Mouse (Mus musculus) 416B (cell line): ENCODE measurements around the gene Arhgap29.

Source experiments
- DNase-seq: peaks from one replicate; pipeline ENCODE4 v3.0.0; 2011; ENCODE audit warnings: low read depth

Gene Arhgap29

GRCm38 (mm10) chr3:121941204-121941745 lies 11.1 kb upstream of the Arhgap29 start:
- DNase-seq: no peak

- DNase-seq: no peak
Measured at GRCm38 (mm10) chr3:121945957-121946356, 6.4 kb upstream of the Arhgap29 start.

GRCm38 (mm10) chr3:121946765-121947164 lies 5.6 kb upstream of the Arhgap29 start:
- no peak for DNase-seq

GRCm38 (mm10) chr3:121950139-121950538 lies 2.2 kb upstream of the Arhgap29 start:
- no peak for DNase-seq

GRCm38 (mm10) chr3:121951116-121951515 lies 1.2 kb upstream of the Arhgap29 start:
- no peak for DNase-seq

- no peak for DNase-seq
Measured at GRCm38 (mm10) chr3:121953049-121953432, 700 bp downstream of the Arhgap29 start.

DNA sequence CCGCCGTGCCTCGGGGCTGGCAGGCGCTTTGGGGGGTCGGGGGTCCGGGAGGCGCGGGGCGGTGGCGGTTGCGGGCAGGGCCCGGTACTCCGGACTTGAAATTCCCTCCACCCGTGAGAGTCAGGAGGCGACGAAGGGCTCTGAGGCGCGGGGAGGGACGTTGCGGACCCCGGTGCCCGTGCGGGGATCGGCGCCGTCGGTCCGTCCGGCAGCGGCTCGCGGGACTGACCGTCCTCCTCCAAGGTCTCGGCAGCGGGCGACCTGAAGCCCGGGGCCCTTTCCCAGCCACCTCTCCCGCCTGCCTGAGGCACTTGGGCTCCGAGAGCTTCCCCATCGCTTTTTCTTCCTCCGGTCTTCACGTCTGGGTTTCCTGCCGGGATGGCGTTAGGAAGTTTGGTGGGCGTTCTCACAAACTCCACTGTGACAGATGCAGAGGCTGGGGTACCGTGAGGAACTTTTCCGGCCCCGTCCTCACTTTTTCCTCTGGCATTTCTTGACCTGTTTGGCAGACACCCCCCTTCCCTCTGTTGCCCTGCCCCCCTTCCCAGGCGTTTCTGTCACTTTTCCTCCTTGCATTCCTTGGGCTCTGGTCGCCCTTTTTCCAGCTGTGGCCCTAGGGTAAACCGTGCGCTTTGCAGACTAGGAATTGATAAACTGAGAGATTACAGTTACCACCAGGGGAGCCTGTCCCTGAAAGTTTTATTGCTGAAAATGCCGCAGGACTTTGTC lies 1.3 kb downstream of the Arhgap29 start:
- DNase-seq: no peak

- no peak for DNase-seq
Measured at GRCm38 (mm10) chr3:121954421-121954820, 2.1 kb downstream of the Arhgap29 start.

GRCm38 (mm10) chr3:121955527-121955926 lies 3.2 kb downstream of the Arhgap29 start:
- no peak for DNase-seq

- DNase-seq: peak; percentile 19
Measured at GRCm38 (mm10) chr3:121956789-121957188, 4.4 kb downstream of the Arhgap29 start.

GRCm38 (mm10) chr3:121957606-121958344 lies 5.4 kb downstream of the Arhgap29 start:
- DNase-seq: no peak

- peak; percentile 80 for DNase-seq
Measured at GRCm38 (mm10) chr3:121964173-121964572, 11.8 kb downstream of the Arhgap29 start.

GRCm38 (mm10) chr3:121967681-121968476 lies 15.5 kb downstream of the Arhgap29 start:
- peak; percentile 71 for DNase-seq

GRCm38 (mm10) chr3:121968621-121969020 lies 16.3 kb downstream of the Arhgap29 start:
- DNase-seq: no peak

DNA sequence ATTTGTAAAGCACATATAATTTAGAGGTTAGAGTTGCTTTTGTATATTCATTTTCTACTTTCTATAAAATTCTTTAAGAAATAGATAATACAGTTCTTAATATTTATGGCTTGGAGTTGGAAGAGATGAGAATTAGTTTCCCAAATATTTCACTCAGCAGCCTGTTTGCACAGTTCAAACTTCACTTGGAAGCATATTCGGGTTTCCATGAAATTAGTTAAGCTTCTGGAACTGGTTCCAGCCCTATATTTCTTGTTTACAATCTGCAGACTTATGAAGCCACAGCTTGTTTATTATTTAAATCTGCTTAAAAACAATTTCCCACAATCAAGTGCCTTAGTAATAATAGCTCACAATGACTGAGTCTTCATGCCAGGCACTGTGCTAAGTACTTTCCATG lies 17.1 kb downstream of the Arhgap29 start:
- no peak for DNase-seq

DNA sequence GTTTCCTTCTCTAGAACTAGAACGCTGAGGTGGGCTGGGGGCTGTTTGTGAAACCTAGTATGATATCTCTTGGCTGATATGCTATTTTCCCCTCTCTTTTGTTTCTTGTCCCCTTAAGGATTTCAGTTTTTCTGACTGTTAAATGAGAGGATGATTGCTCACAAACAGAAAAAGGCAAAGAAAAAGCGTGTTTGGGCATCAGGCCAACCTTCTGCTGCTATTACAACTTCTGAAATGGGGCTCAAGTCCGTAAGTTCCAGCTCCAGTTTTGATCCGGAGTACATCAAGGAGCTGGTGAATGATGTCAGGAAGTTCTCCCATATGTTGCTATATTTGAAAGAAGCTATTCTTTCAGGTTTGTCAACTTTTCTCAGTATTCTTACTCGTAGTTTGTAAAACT lies 21.4 kb downstream of the Arhgap29 start:
- DNase-seq: no peak

- no peak for DNase-seq
Measured at GRCm38 (mm10) chr3:121975381-121975780, 23.0 kb downstream of the Arhgap29 start.

GRCm38 (mm10) chr3:121981306-121981705 lies 29.0 kb downstream of the Arhgap29 start:
- no peak for DNase-seq

DNA sequence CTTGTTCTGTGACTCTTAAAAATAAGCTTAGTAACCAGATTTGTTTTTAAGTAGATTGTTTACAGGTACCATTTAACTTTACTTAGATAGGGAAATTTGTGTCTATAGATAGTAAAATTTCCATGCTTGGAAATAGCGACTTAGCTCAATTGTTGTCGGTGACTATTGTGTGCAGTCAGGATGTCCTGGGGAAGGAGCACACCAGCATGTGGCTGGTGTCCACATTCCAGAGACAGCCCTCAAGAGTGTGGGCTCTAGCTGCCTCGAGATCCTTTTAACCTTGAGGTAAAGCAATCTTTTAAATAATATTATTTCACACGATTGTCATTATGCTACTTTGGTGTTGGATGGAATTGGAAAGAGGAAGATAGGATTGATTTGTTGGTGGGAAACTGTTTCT lies 30.1 kb downstream of the Arhgap29 start:
- DNase-seq: no peak

DNA sequence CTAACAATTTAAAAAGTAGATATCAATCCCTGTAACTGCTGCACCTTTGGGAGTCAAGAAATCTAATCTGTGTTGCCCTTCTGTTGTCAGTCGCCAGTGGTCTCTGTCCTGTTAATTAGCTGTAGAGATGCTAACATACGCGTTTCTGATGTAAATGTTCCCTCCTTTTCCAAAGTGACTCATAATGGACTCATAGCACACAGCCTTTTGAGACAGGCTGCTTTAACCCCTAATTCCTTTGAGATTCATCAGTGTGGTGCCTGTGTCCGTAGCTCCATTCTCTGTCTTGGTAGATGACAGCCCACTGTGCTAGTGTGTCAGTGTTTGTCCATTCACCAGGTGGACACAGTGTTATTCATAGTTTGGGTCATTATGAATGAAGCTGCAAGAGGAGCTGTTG lies 42.8 kb downstream of the Arhgap29 start:
- DNase-seq: no peak

DNA sequence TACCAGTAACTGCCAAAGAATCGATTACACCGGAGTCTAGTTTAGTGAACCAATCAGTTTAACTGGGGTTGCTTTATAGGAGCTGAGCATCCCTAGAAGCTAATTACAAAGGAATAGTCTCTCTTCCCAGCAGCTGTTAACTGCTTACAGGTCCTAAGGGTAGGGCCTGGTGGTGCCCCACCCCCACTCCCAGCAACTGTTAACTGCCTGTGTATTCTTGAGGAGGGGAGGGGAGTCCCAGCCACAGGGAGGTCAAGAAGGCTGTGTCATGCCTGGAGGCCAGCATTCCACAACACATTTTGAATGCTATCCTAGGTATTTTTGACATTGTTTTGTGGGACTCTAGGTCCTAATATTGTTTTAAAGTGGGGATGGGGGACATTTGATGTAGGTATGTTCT lies 47.6 kb downstream of the Arhgap29 start:
- DNase-seq: no peak

DNA sequence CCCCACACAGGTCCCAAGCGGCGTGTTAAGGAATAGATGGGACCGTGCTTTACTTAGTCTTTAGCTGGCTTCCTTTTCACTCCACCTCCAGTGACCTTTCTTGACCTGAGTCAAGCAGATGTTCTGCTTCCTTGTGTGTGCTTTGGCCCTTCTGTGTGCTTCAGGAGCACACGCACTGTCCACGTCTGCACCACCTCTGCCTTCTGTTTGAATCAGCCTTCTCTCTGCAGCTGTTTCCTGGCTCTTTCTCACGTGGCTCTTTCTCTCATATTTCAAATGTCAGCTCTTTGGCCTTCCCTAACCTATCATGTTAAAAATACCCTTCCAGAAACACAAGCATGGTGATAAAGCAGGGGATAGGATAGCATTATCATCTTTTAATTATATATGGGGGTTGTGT lies 49.2 kb downstream of the Arhgap29 start:
- DNase-seq: no peak
